Mouse (Mus musculus): ENCODE data around the gene Taok1. TPM values are rescaled to one million over a fixed set of nuclear protein-coding genes. Genes with fewer than 3 reads are reported as not detected.

Taok1 gene
- polyA plus RNA-seq, 1 experiment from 2014 or later, result 3.6 TPM

GRCm38 (mm10) chr11:77498261-77499139, 109.1 kb downstream of the Taok1 start:
- Histone ChIP-seq H3K27me3 (ENCODE audit: control insufficient read depth, insufficient read depth, low read depth, low read length) (no peaks in the 10 kb centered on the region), H3K36me3 (ENCODE audit: control insufficient read depth, insufficient read depth) (no peaks in the 10 kb centered on the region; the same call in 1 of the 2 replicates), H3K9ac (ENCODE audit: low read depth, low read length) (no peak overlapping the region), H3K4me2 (ENCODE audit: low read depth, low read length) (no peak overlapping the region), H3K27ac (ENCODE audit: low read length) (no peak overlapping the region), H3K4me1 (ENCODE audit: control insufficient read depth, low read depth, low read length) (peaks cover 36% of the 10 kb centered on the region), H3K4me3 (ENCODE audit: low read depth, low read length) (no peak overlapping the region), H3K9me3 (replicated peaks; ENCODE audit: control insufficient read depth, low read length) (no peaks in the 10 kb centered on the region)
- 80% methylated on average over 12 of the region's 12 CpGs for WGBS (ENCODE audit: insufficient replicate concordance)
- ATAC-seq (ENCODE audit: low read depth), result no peak

DNA sequence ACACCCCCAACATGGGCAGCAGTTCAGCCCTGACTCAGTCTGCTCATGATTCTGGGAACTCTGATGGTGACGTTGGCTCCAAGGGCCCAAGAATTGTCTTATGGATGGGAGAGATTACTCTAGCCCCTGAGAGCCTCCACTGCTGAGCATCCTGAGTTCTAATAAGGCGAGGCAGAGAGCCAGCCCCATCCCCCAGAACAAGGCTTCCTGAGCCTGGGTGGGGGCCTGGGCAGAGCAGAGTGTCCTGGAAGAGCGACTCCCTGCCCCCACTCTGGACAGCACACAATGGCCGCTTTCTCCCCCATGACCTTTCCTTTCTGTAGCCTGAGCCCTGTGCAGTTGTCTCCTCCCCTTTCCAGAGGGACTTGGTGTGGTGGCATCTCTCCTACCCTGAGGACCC, 109.8 kb downstream of the Taok1 start:
- Histone ChIP-seq H3K27ac (ENCODE audit: low read length) (no peak overlapping the region), H3K4me3 (ENCODE audit: low read depth, low read length) (no peak overlapping the region), H3K36me3 (ENCODE audit: control insufficient read depth, insufficient read depth) (no peaks in the 10 kb centered on the region), H3K4me2 (ENCODE audit: low read depth, low read length) (no peak overlapping the region), H3K9me3 (replicated peaks; ENCODE audit: control insufficient read depth, low read length) (no peaks in the 10 kb centered on the region), H3K4me1 (ENCODE audit: control insufficient read depth, low read depth, low read length) (peaks cover 36% of the 10 kb centered on the region), H3K9ac (ENCODE audit: low read depth, low read length) (no peak overlapping the region), H3K27me3 (ENCODE audit: control insufficient read depth, insufficient read depth, low read depth, low read length) (no peaks in the 10 kb centered on the region)
- ATAC-seq (ENCODE audit: low read depth), result no peak
- WGBS (ENCODE audit: insufficient replicate concordance), result 61% methylated on average over 4 of the region's 4 CpGs

GRCm38 (mm10) chr11:77497341-77497756, 110.3 kb downstream of the Taok1 start:
- ATAC-seq (ENCODE audit: low read depth), result no peak
- Histone ChIP-seq H3K4me1 (ENCODE audit: control insufficient read depth, low read depth, low read length) (peaks cover 40% of the 10 kb centered on the region), H3K4me3 (ENCODE audit: low read depth, low read length) (no peak overlapping the region), H3K9me3 (replicated peaks; ENCODE audit: control insufficient read depth, low read length) (no peaks in the 10 kb centered on the region), H3K4me2 (ENCODE audit: low read depth, low read length) (no peak overlapping the region), H3K27ac (ENCODE audit: low read length) (no peak overlapping the region), H3K36me3 (ENCODE audit: control insufficient read depth, insufficient read depth) (no peaks in the 10 kb centered on the region), H3K27me3 (ENCODE audit: control insufficient read depth, insufficient read depth, low read depth, low read length) (no peaks in the 10 kb centered on the region), H3K9ac (ENCODE audit: low read depth, low read length) (no peak overlapping the region)
- WGBS (ENCODE audit: insufficient replicate concordance), result 42% methylated on average over 6 of the region's 6 CpGs

- Histone ChIP-seq H3K36me3 (ENCODE audit: control insufficient read depth, insufficient read depth) (no peaks in the 10 kb centered on the region), H3K9ac (ENCODE audit: low read depth, low read length) (no peak overlapping the region), H3K4me3 (ENCODE audit: low read depth, low read length) (no peak overlapping the region), H3K27me3 (ENCODE audit: control insufficient read depth, insufficient read depth, low read depth, low read length) (peaks cover 9% of the 10 kb centered on the region), H3K4me2 (ENCODE audit: low read depth, low read length) (no peak overlapping the region), H3K4me1 (ENCODE audit: control insufficient read depth, low read depth, low read length) (peaks cover 58% of the 10 kb centered on the region), H3K9me3 (replicated peaks; ENCODE audit: control insufficient read depth, low read length) (no peaks in the 10 kb centered on the region), H3K27ac (ENCODE audit: low read length) (peak overlapping the region; percentile 23; the same call in 1 of the 2 replicates)
- no peak for ATAC-seq (ENCODE audit: low read depth)
These were observed 112.1 kb downstream of the Taok1 start for GRCm38 (mm10) chr11:77495507-77495906.

GRCm38 (mm10) chr11:77494782-77495181, 112.8 kb downstream of the Taok1 start:
- no peak overlapping the region for H3K4me3 ChIP-seq (ENCODE audit: low read depth, low read length)
- no peaks in the 10 kb centered on the region for H3K9me3 ChIP-seq (replicated peaks; ENCODE audit: control insufficient read depth, low read length)
- no peak overlapping the region for H3K9ac ChIP-seq (ENCODE audit: low read depth, low read length)
- H3K36me3 ChIP-seq (ENCODE audit: control insufficient read depth, insufficient read depth), result no peaks in the 10 kb centered on the region
- ATAC-seq (ENCODE audit: low read depth), result no peak
- no peak overlapping the region; the same call in 1 of the 2 replicates for H3K27ac ChIP-seq (ENCODE audit: low read length)
- H3K4me2 ChIP-seq (ENCODE audit: low read depth, low read length), result 0 out of 2 replicates have a peak overlapping the region, but pooled peaks have one; percentile 93
- WGBS (ENCODE audit: insufficient replicate concordance), result 62% methylated on average over 6 of the region's 6 CpGs
- peaks cover 16% of the 10 kb centered on the region for H3K27me3 ChIP-seq (ENCODE audit: control insufficient read depth, insufficient read depth, low read depth, low read length)
- peaks cover 59% of the 10 kb centered on the region for H3K4me1 ChIP-seq (ENCODE audit: control insufficient read depth, low read depth, low read length)

DNA sequence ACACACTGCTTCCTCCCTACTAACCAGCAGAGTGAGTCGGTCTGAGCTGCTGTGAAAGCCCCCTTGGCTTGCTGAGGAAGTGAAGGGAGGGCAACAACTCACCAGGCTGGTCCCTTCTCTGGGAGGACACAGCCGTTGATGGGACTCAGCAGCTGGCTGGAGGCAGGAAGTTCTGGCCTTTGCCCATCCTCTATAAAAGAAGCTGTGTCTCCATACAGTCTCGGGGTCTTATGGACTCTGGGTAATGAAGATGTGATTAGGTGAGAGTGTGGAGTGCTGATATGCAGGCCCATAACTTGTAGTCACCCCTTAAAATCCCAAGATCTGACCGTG, 113.3 kb downstream of the Taok1 start:
- Histone ChIP-seq H3K4me3 (ENCODE audit: low read depth, low read length) (peak overlapping the region; percentile 84), H3K9me3 (replicated peaks; ENCODE audit: control insufficient read depth, low read length) (no peaks in the 10 kb centered on the region), H3K27me3 (ENCODE audit: control insufficient read depth, insufficient read depth, low read depth, low read length) (peaks cover 21% of the 10 kb centered on the region), H3K27ac (ENCODE audit: low read length) (peak overlapping the region; percentile 73), H3K4me1 (ENCODE audit: control insufficient read depth, low read depth, low read length) (peaks cover 59% of the 10 kb centered on the region), H3K36me3 (ENCODE audit: control insufficient read depth, insufficient read depth) (no peaks in the 10 kb centered on the region), H3K9ac (ENCODE audit: low read depth, low read length) (peak overlapping the region; percentile 87; the same call in 1 of the 2 replicates), H3K4me2 (ENCODE audit: low read depth, low read length) (peak overlapping the region; percentile 93)
- no peak for ATAC-seq (ENCODE audit: low read depth)
- WGBS (ENCODE audit: insufficient replicate concordance), result 16% methylated on average over 4 of the region's 4 CpGs

GRCm38 (mm10) chr11:77493512-77494343, 113.9 kb downstream of the Taok1 start, which contains the start of gene Git1:
TSS of gene Git1 (plus strand) at chr11:77493562.
- Histone ChIP-seq H3K4me3 (ENCODE audit: low read depth, low read length) (peak within 1 kb of the TSS; percentile 84), H3K9ac (ENCODE audit: low read depth, low read length) (peak within 1 kb of the TSS; percentile 87), H3K4me2 (ENCODE audit: low read depth, low read length) (peak within 1 kb of the TSS; percentile 97), H3K9me3 (replicated peaks; ENCODE audit: control insufficient read depth, low read length) (no peaks in the 10 kb centered on the region), H3K27ac (ENCODE audit: low read length) (peak within 1 kb of the TSS; percentile 73), H3K27me3 (ENCODE audit: control insufficient read depth, insufficient read depth, low read depth, low read length) (peaks cover 27% of the 10 kb centered on the region), H3K36me3 (ENCODE audit: control insufficient read depth, insufficient read depth) (no peaks in the 10 kb centered on the region), H3K4me1 (ENCODE audit: control insufficient read depth, low read depth, low read length) (peaks cover 64% of the 10 kb centered on the region)
- ATAC-seq (ENCODE audit: low read depth), result peak; percentile 30
- WGBS (ENCODE audit: insufficient replicate concordance), result under 1% methylated on average over 64 of the region's 74 CpGs

- Histone ChIP-seq H3K36me3 (ENCODE audit: control insufficient read depth, insufficient read depth) (no peaks in the 10 kb centered on the region), H3K4me3 (ENCODE audit: low read depth, low read length) (peak overlapping the region; percentile 84), H3K4me2 (ENCODE audit: low read depth, low read length) (peak overlapping the region; percentile 97), H3K27ac (ENCODE audit: low read length) (peak overlapping the region; percentile 62), H3K9ac (ENCODE audit: low read depth, low read length) (peak overlapping the region; percentile 87), H3K9me3 (replicated peaks; ENCODE audit: control insufficient read depth, low read length) (no peaks in the 10 kb centered on the region), H3K4me1 (ENCODE audit: control insufficient read depth, low read depth, low read length) (peaks cover 62% of the 10 kb centered on the region), H3K27me3 (ENCODE audit: control insufficient read depth, insufficient read depth, low read depth, low read length) (peaks cover 33% of the 10 kb centered on the region)
- under 1% methylated on average over 28 of the region's 32 CpGs for WGBS (ENCODE audit: insufficient replicate concordance)
- peak; percentile 89 for ATAC-seq (ENCODE audit: low read depth)
These were observed 114.7 kb downstream of the Taok1 start for GRCm38 (mm10) chr11:77492911-77493332.
